Mouse (Mus musculus): ENCODE data around the gene Bdh2. TPM values are rescaled to one million over a fixed set of nuclear protein-coding genes. Genes with fewer than 3 reads are reported as not detected.

Bdh2 gene
- polyA plus RNA-seq, 1 experiment: 4.1 TPM

- TF ChIP-seq POLR2A (IDR thresholded peaks at IDR 0.05; ENCODE audit: extremely low read depth, insufficient read depth, low read length) (no peak), CTCF (IDR thresholded peaks at IDR 0.05; ENCODE audit: extremely low read depth, insufficient read depth, low read length) (no peak)
- Histone ChIP-seq H3K4me1 (ENCODE audit: control insufficient read depth, insufficient read depth, low read length) (no peaks in the 10 kb centered on the region), H3K4me3 (ENCODE audit: insufficient read depth, low read length) (no peak overlapping the region), H3K27ac (ENCODE audit: insufficient read depth, low read length) (no peak overlapping the region)
These were observed 12.4 kb upstream of the Bdh2 start for GRCm38 (mm10) chr3:135268616-135269015.

DNA sequence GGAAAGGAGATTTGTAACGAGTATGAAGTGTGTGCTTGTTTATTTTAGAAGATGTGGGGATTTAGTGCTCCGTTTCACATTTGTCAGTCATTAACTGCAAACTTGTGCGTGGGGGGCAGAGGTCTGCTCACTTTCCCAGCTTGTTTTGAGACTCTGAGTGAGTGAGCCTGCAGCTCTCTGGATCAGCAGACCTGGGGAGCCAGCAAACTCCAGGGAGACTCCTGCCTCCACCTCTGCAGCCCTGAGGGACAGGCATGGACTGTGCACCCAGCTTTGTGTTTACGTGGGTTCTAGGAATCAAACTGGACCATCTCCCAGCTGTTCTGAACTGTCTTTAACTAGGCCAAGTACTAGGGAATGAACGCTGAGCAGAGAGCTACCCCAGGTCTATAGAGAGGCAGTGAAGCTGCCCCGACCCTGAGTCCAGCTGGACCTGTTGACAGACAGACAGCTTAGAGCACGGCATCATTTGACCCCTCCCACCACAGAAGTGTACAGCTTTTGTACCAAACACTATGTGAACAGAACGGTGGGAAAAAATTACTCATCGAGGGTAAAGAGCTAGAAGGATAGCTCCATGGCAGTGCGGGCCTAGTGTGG, 11.5 kb upstream of the Bdh2 start:
- Histone ChIP-seq H3K4me1 (ENCODE audit: control insufficient read depth, insufficient read depth, low read length) (no peaks in the 10 kb centered on the region), H3K4me3 (ENCODE audit: insufficient read depth, low read length) (no peak overlapping the region), H3K27ac (ENCODE audit: insufficient read depth, low read length) (no peak overlapping the region)
- TF ChIP-seq CTCF (IDR thresholded peaks at IDR 0.05; ENCODE audit: extremely low read depth, insufficient read depth, low read length) (no peak), POLR2A (IDR thresholded peaks at IDR 0.05; ENCODE audit: extremely low read depth, insufficient read depth, low read length) (no peak)

- Histone ChIP-seq H3K4me3 (ENCODE audit: insufficient read depth, low read length) (no peak overlapping the region), H3K27ac (ENCODE audit: insufficient read depth, low read length) (no peak overlapping the region), H3K4me1 (ENCODE audit: control insufficient read depth, insufficient read depth, low read length) (no peaks in the 10 kb centered on the region)
- no peak for TF ChIP-seq CTCF (IDR thresholded peaks at IDR 0.05; ENCODE audit: extremely low read depth, insufficient read depth, low read length)
- no peak for TF ChIP-seq POLR2A (IDR thresholded peaks at IDR 0.05; ENCODE audit: extremely low read depth, insufficient read depth, low read length)
These were observed 8.4 kb upstream of the Bdh2 start for GRCm38 (mm10) chr3:135272627-135273026.

- TF ChIP-seq POLR2A (IDR thresholded peaks at IDR 0.05; ENCODE audit: extremely low read depth, insufficient read depth, low read length) (no peak), CTCF (IDR thresholded peaks at IDR 0.05; ENCODE audit: extremely low read depth, insufficient read depth, low read length) (no peak)
- Histone ChIP-seq H3K4me1 (ENCODE audit: control insufficient read depth, insufficient read depth, low read length) (no peaks in the 10 kb centered on the region), H3K27ac (ENCODE audit: insufficient read depth, low read length) (no peak overlapping the region), H3K4me3 (ENCODE audit: insufficient read depth, low read length) (no peak overlapping the region)
These were observed 8.0 kb upstream of the Bdh2 start for GRCm38 (mm10) chr3:135273047-135273446.

DNA sequence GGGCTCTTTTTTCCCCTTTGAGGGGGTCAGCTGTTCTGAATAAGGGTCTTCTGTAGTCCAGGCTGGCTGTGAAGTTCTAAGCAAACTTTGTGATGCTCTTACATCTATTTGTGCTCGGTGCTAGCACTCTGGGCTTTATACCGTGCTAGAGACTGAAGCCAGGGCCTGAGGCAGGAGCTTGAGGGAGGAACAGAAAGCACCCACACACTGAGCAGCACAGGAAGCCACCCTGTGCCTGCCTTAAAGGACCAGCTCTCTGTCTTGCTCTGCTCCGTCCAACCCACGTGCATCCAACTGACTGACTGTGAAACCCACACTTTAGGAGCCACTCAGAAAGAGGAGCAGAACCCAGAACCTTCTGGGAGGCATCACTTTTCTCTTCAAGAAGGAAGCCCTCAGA, 861 bp upstream of the Bdh2 start:
- TF ChIP-seq CTCF (IDR thresholded peaks at IDR 0.05; ENCODE audit: extremely low read depth, insufficient read depth, low read length): no peak
- TF ChIP-seq POLR2A (IDR thresholded peaks at IDR 0.05; ENCODE audit: extremely low read depth, insufficient read depth, low read length): no peak
- no peaks in the 10 kb centered on the region for H3K4me1 ChIP-seq (ENCODE audit: control insufficient read depth, insufficient read depth, low read length)

GRCm38 (mm10) chr3:135281701-135282100, 680 bp downstream of the Bdh2 start:
- Histone ChIP-seq H3K27ac (ENCODE audit: insufficient read depth, low read length) (no peak overlapping the region), H3K4me3 (ENCODE audit: insufficient read depth, low read length) (no peak overlapping the region), H3K4me1 (ENCODE audit: control insufficient read depth, insufficient read depth, low read length) (no peaks in the 10 kb centered on the region)
- TF ChIP-seq CTCF (IDR thresholded peaks at IDR 0.05; ENCODE audit: extremely low read depth, insufficient read depth, low read length): no peak
- no peak for TF ChIP-seq POLR2A (IDR thresholded peaks at IDR 0.05; ENCODE audit: extremely low read depth, insufficient read depth, low read length)

More for the DNA sequence above, 861 bp upstream of the Bdh2 start:
- H3K27ac ChIP-seq (ENCODE audit: insufficient read depth, low read length): no peak overlapping the region
- no peak overlapping the region for H3K4me3 ChIP-seq (ENCODE audit: insufficient read depth, low read length)

GRCm38 (mm10) chr3:135285256-135285655, 4.2 kb downstream of the Bdh2 start:
- no peak overlapping the region for H3K27ac ChIP-seq (ENCODE audit: insufficient read depth, low read length)
- no peak overlapping the region for H3K4me3 ChIP-seq (ENCODE audit: insufficient read depth, low read length)
- TF ChIP-seq CTCF (IDR thresholded peaks at IDR 0.05; ENCODE audit: extremely low read depth, insufficient read depth, low read length) (no peak), POLR2A (IDR thresholded peaks at IDR 0.05; ENCODE audit: extremely low read depth, insufficient read depth, low read length) (no peak)
- H3K4me1 ChIP-seq (ENCODE audit: control insufficient read depth, insufficient read depth, low read length): no peaks in the 10 kb centered on the region

DNA sequence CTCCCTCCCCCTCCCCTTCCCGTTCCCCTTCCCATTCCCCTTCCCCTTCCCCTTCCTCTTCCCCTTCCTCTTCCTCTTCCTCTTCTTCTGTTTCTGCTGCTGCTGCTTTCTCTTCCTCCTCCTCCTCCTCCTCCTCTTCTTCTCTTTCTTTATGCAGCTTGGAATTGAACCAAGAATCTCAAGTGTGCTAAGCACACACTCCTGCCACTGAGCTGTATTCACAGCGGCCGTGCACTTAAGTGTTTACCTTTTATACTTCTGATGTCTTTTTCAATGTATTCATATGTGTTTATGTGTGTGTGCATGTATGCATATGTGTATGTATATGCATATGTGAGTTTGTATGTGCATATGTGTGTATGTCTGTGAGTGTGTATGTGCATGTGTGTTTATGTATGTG, 4.8 kb downstream of the Bdh2 start:
- no peak for TF ChIP-seq CTCF (IDR thresholded peaks at IDR 0.05; ENCODE audit: extremely low read depth, insufficient read depth, low read length)
- TF ChIP-seq POLR2A (IDR thresholded peaks at IDR 0.05; ENCODE audit: extremely low read depth, insufficient read depth, low read length): no peak
- Histone ChIP-seq H3K4me1 (ENCODE audit: control insufficient read depth, insufficient read depth, low read length) (no peaks in the 10 kb centered on the region), H3K4me3 (ENCODE audit: insufficient read depth, low read length) (no peak overlapping the region), H3K27ac (ENCODE audit: insufficient read depth, low read length) (no peak overlapping the region)

DNA sequence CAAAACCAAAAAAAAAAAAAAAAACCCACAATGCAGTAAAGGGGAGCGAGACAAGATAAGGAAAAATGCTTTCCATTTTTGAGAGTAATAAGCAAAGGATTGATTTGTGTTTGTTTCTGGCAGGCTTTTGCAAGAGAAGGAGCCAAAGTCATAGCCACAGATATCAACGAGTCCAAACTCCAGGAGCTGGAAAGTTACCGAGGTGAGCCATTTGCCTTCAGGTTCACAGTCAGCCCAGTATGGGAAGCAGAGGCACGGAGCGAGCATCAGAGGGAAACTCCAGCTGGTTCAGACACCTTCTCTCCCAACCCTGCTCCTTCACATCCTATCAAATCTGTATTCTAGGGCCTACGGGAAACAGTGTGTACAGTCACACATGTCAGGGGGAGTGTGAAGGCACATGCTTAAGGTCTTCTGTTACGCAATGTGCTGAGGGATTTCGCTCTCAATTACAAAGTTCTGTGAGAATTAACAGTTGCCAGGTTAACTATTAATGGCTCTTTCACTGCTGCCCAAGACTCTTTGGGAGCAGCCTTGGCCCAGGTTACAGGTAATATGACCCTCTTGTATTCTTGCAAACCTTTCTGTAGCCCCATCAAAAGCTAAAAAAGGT, 7.2 kb downstream of the Bdh2 start:
- Histone ChIP-seq H3K4me3 (ENCODE audit: insufficient read depth, low read length) (no peak overlapping the region), H3K27ac (ENCODE audit: insufficient read depth, low read length) (no peak overlapping the region), H3K4me1 (ENCODE audit: control insufficient read depth, insufficient read depth, low read length) (no peaks in the 10 kb centered on the region)
- TF ChIP-seq CTCF (IDR thresholded peaks at IDR 0.05; ENCODE audit: extremely low read depth, insufficient read depth, low read length): no peak
- TF ChIP-seq POLR2A (IDR thresholded peaks at IDR 0.05; ENCODE audit: extremely low read depth, insufficient read depth, low read length): no peak

DNA sequence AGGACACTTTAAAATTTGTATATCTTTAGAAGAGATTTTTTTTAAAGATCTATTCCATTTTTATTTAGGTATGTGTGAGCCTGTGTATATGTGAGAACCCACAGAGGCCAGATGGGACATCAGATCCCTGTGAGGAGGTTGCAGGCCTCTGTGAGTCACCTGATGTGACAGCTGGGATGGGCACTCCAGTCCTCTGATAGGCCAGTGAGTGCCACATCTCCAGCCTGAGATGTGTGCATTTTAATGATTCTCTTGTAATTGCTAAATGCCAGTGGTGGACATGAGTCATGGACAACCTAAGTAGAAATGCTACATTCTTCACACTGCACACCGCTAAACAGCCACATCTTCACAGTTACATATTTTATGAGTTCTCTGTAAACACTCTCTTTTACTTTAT, 8.1 kb downstream of the Bdh2 start:
- no peaks in the 10 kb centered on the region for H3K4me1 ChIP-seq (ENCODE audit: control insufficient read depth, insufficient read depth, low read length)
- H3K4me3 ChIP-seq (ENCODE audit: insufficient read depth, low read length): no peak overlapping the region
- no peak for TF ChIP-seq CTCF (IDR thresholded peaks at IDR 0.05; ENCODE audit: extremely low read depth, insufficient read depth, low read length)
- TF ChIP-seq POLR2A (IDR thresholded peaks at IDR 0.05; ENCODE audit: extremely low read depth, insufficient read depth, low read length): no peak
- no peak overlapping the region for H3K27ac ChIP-seq (ENCODE audit: insufficient read depth, low read length)
